Mouse (Mus musculus): ENCODE measurements around the gene Glipr2.

DNA sequence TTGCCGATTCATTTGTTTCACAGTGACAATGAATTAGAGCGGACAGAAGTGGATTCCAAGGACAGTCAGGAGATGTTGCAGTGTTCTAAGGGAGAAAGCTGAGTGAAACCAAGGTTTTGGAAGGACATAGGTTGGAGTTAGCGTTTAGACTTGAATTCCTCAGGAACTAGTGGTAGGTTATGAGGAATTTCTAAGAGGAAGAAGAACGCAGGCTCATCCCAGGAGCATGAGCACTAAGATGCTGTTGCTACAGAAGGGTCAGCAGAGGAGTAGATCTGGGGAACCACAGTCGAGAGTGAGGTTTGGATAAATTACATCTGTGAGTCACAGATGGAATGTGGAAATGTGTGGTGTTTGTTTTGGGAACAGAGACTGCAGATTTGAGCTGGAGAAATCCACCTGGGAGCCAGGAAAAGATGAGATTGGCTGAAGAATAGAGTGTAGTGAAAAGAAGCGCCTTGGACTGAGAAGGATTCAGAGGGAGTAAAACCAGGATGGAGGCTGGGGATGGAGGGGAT lies 19.1 kb downstream of the Glipr2 start:
- TF ChIP-seq CTCF (IDR thresholded peaks at IDR 0.05; ENCODE audit: low read depth): no peak
- TF ChIP-seq EP300 (IDR thresholded peaks at IDR 0.05; ENCODE audit: low read depth): no peak

Measured in liver, embryonic 14.5 days (tissue).